Mouse (Mus musculus) embryonic fibroblast, embryonic 13.5 days (primary cell): ENCODE data around the gene Hoxb1. TPM values are rescaled to one million over a fixed set of nuclear protein-coding genes. Genes with fewer than 3 reads are reported as not detected.

ENCODE experiments used
- H3K27ac ChIP-seq: 2 replicates; pipeline ENCODE4 v1.5.1; 2012; ENCODE audit warnings: low read length, control low read depth, inconsistent platforms; ENCODE audit not compliant: insufficient read depth
- H3K4me1 ChIP-seq: 2 replicates; pipeline ENCODE4 v1.6.1; 2011; ENCODE audit warnings: low read length; ENCODE audit not compliant: control insufficient read depth, insufficient read depth
- H3K4me3 ChIP-seq: 2 replicates; pipeline ENCODE4 v1.5.1; 2011; ENCODE audit warnings: mild to moderate bottlenecking, control low read depth, low read length; ENCODE audit not compliant: insufficient read depth
- CTCF ChIP-seq: IDR thresholded peaks from 2 replicates; pipeline ENCODE4 v1.5.1; 2011; ENCODE audit warnings: mild to moderate bottlenecking, control low read depth, low read length, moderate library complexity, borderline replicate concordance; ENCODE audit not compliant: insufficient read depth
- POLR2A ChIP-seq: IDR thresholded peaks from 2 replicates; pipeline ENCODE4 v1.6.1; 2011; ENCODE audit warnings: low read depth, mild to moderate bottlenecking, control low read depth, low read length, moderate library complexity
- polyA plus RNA-seq: library from polyadenylated mRNA; stranded (reverse); fragments of >200 nt; gene quantifications from 2 replicates; pipeline ENCODE4 v1.2.4, GENCODE M21; 2011; ENCODE audit warnings: low read depth; ENCODE audit not compliant: missing spikeins, insufficient read length

Hoxb1 gene
- polyA plus RNA-seq, 1 experiment: not detected

DNA sequence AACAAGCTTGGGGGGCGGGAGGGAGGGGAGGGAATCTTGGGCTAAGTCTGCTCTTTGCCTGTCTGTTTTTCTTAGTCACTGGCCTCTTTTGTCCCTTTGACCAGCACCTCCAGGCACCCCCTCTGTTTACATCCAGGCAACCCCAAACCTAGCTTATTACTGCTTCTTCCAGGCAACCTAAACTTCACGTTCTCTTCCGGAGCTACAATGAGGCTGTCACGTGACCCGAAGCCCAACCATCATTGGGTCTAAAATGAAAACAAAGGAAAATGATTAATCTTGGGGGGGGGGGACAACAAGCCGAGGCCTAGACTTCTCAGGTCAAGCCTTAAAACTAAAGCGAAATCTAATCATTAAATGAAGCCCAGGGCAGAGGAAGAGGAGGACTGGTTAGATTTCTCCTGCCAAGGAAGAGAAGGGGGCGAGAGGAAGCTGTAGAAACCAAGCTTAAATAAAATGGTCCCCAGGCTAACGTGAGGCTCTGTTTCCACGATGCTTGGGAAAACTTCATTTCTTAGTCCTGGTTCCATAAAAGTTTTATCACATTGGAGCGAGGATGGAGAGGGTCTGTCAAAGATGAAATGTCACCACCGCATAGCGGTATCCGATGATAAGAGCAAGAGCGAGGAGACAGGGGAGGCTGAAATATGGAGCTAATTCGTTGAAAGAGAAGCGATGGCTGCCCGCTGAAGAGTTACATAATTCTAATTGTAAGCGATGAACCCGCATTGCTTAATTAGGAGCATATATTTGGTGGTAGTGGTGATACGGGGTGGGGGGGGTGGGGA lies 17.2 kb upstream of the Hoxb1 start:
- Histone ChIP-seq H3K4me1 (peaks cover 4% of the 10 kb centered on the region; the same call in 1 of the 2 replicates), H3K4me3 (no peak overlapping the region), H3K27ac (peak overlapping the region; percentile 75)
- TF ChIP-seq CTCF: no peak
- TF ChIP-seq POLR2A: no peak

DNA sequence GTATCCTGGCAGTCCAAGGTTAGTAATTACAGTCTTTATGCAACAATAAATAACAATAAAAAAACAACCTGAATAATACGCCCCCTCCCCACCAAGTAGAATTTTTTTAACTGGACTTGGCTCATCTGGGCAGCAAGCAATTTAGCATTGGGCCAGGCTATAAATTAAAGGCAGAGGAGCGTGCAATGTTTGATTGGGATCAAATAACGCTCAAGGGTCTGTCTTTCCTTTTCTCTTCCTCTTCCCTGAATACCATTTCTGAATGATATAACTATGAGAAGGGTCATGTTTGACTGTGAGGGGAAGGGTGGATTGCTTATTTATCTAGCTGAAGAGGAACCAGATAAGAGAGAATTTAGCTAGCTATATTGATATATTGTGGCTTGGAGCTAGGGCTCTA lies 16.6 kb upstream of the Hoxb1 start:
- Histone ChIP-seq H3K4me3 (no peak overlapping the region), H3K4me1 (peaks cover 4% of the 10 kb centered on the region; the same call in 1 of the 2 replicates), H3K27ac (peak overlapping the region; percentile 91; the same call in 1 of the 2 replicates)
- TF ChIP-seq POLR2A: no peak
- no peak for TF ChIP-seq CTCF

DNA sequence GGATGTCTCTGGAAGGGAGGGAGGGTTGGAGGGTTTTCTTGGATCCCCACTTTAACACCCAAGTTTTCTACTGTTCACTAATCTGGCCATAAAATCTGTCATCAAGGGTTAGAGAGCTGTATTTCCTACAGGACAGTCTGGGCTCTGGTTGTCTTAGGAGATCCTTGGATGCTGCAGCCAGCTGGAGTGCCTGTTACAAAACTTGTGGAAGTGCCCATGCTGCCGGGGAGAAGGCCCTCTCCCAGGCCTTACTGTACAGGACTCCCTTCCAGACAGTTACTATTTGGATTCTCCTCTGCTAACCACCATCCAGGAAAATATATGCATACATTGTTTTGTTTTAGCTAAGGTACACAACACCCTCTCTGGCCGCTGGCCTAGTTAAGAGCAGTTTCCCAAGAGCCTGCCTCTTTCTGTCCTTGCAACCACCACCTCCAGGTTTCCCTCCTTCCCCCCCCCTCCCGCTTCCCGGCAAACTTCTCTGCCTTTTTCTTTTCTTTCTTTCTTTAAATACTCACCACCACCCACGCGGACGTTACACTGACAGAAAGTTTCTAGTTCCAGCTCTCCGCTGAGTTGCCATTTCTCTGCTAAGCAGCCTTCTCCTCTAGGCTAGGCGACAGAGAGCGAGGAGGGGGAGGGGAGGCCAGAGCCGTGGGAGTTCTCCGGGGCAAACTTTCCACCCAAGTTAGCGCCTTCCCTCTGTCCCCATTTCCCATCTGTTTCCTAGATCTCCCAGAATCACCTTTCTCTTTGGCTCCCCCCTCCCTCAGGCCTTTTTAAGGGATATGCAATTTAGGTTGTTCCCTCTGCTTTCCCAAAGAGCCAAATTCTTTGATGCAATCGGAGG lies 15.8 kb upstream of the Hoxb1 start:
- peaks cover 4% of the 10 kb centered on the region; the same call in 1 of the 2 replicates for H3K4me1 ChIP-seq
- no peak overlapping the region for H3K4me3 ChIP-seq
- peak overlapping the region; percentile 91 for H3K27ac ChIP-seq
- TF ChIP-seq CTCF: no peak
- peak; percentile 28; the same call in 1 of the 2 replicates for TF ChIP-seq POLR2A

DNA sequence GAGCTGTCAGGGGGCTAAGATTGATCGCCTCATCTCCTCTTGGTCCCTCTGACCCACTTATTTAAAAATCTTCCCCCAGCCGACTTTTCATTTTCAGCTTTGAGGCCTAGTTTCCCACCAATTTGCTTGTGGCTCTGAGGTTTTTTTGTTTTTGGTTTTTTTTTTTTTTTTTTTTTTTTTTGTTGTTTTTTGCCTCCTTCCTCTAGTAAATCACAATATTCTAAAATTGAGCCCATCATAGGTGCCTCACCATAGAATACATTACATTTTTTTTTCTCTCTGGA lies 15.3 kb upstream of the Hoxb1 start, which contains the start of gene Hoxb2:
Gene Hoxb2, plus strand, starts transcription at position 185 of the 284 bp plus-strand sequence.
- TF ChIP-seq CTCF (no peak), POLR2A (no peak)
- Histone ChIP-seq H3K4me3 (no peak within 1 kb of the TSS), H3K4me1 (peaks cover 4% of the 10 kb centered on the region; the same call in 1 of the 2 replicates), H3K27ac (peak within 1 kb of the TSS; percentile 94)

DNA sequence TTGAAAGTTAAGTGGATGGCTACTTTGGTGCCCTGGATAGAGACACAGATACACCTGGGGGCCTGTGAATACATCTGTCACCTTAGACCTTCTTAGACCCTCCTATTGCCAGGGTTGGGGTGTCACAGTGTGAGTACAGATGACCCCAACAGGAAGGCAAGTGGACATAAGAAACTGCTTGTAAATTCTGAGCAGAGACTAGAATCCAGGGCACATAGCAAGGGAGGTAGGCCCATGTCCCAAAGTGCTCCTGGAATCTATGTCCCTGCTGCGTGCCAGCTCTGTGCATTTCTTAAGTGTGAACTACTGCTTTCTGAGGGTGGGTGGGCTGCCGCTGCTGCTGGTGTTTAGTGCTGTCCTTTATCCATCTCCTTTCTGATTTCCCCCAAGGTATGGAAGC lies 14.8 kb upstream of the Hoxb1 start:
- H3K4me1 ChIP-seq: peaks cover 4% of the 10 kb centered on the region; the same call in 1 of the 2 replicates
- no peak overlapping the region for H3K4me3 ChIP-seq
- H3K27ac ChIP-seq: peak overlapping the region; percentile 94
- TF ChIP-seq POLR2A (no peak), CTCF (no peak)

DNA sequence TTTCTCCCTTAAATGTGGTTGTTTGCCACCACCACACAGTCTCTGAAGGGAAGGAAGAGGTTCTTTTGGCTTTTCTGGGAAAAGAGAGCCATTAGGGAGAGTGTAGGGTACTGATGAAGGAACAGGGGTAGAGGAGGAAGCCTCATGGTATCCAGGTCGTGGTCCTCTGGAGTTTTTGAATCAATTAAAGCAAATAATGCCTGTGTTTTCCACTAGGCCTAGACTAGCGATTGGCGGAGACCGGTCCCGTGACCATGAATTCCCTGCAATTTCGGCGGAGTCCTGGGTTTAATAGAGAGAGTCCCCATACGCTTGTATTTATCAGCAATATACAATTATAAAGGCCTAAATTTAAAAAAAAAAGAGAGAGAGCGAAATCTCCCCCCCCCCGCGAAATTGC lies 14.2 kb upstream of the Hoxb1 start:
- TF ChIP-seq CTCF: no peak
- no peak for TF ChIP-seq POLR2A
- Histone ChIP-seq H3K4me3 (no peak overlapping the region), H3K27ac (peak overlapping the region; percentile 94), H3K4me1 (peaks cover 4% of the 10 kb centered on the region; the same call in 1 of the 2 replicates)

DNA sequence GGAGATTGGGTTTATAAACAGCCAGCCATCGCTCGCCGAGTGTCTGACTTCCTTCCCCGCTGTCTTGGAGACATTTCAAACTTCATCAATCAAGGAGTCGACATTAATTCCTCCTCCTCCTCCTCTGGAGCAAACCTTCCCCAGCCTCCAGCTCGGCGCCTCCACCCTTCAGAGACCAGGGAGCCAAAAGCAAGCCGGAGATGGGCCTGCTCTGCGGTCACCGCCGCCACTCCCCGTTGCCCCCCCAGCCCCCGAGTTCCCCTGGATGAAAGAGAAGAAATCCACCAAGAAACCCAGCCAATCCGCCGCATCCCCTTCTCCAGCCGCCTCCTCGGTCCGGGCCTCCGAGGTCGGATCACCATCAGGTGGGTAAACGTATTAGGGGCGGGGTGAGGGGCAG lies 13.7 kb upstream of the Hoxb1 start:
- peak overlapping the region; percentile 75 for H3K4me3 ChIP-seq
- H3K4me1 ChIP-seq: peaks cover 4% of the 10 kb centered on the region; the same call in 1 of the 2 replicates
- TF ChIP-seq CTCF: no peak
- TF ChIP-seq POLR2A: peak; percentile 20; the same call in 1 of the 2 replicates
- H3K27ac ChIP-seq: peak overlapping the region; percentile 94

DNA sequence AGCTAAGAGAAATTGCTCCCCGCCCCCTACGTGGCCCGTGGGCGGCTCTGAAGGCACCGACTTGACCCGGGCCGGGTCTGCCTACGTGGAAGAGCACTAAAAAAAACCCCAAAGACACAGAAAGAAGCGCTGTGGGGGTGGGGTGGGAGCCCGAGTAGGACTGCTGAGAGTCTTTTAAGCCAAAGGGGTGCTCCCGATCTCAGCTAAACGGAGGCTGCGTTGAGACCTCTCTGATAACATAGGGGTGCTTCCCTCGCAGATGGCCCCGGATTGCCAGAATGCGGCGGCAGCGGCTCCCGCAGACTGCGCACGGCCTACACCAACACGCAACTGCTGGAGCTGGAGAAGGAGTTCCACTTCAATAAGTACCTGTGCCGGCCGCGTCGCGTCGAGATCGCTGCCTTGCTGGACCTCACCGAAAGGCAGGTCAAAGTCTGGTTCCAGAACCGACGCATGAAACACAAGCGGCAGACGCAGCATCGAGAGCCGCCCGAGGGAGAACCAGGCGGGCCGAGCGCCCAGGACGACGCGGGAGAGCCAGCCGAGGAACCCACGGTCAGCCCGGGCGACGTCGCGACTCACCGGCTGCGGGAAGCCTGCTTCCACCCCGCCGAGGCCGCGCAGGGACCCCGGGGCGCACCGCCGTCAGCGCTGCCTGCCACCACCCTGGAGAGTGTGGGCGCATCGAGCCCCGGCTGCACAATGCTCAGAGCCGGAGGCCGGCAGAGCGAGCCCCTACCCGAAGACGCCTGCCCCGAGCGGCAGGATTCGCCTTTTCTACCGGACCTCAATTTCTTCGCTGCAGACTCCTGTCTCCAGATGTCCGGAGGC lies 12.6 kb upstream of the Hoxb1 start:
- TF ChIP-seq CTCF (no peak), POLR2A (peak; percentile 41; the same call in 1 of the 2 replicates)
- H3K4me1 ChIP-seq: peaks cover 4% of the 10 kb centered on the region; the same call in 1 of the 2 replicates
- H3K27ac ChIP-seq: peak overlapping the region; percentile 94
- H3K4me3 ChIP-seq: peak overlapping the region; percentile 75

DNA sequence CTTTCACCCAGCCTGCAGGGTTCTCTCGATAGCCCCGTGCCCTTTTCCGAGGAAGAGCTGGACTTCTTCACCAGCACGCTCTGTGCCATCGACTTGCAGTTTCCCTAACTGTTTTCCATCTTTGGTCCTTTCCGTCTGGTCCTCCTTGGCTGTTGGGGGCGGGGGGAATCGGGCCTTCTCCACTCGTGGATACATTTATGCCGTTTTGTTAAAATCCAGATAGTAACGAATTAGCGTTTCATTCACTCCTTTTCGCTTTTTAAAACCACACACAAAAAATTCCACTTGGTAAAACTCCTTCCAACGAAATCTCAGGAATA lies 12.1 kb upstream of the Hoxb1 start:
- peak overlapping the region; percentile 94 for H3K27ac ChIP-seq
- TF ChIP-seq CTCF (no peak), POLR2A (no peak)
- peaks cover 4% of the 10 kb centered on the region; the same call in 1 of the 2 replicates for H3K4me1 ChIP-seq
- H3K4me3 ChIP-seq: peak overlapping the region; percentile 75
